Mouse (Mus musculus): ENCODE data around the gene Mfn2.
A peak's percentile ranks its signal among the peaks of the same experiment; 100 is the strongest.
"Not testable (repeated sequence)": the region's sequence is repeated elsewhere in the genome, so short reads cannot be mapped to it uniquely, and the experiment has no call there.

Mfn2 gene

DNA sequence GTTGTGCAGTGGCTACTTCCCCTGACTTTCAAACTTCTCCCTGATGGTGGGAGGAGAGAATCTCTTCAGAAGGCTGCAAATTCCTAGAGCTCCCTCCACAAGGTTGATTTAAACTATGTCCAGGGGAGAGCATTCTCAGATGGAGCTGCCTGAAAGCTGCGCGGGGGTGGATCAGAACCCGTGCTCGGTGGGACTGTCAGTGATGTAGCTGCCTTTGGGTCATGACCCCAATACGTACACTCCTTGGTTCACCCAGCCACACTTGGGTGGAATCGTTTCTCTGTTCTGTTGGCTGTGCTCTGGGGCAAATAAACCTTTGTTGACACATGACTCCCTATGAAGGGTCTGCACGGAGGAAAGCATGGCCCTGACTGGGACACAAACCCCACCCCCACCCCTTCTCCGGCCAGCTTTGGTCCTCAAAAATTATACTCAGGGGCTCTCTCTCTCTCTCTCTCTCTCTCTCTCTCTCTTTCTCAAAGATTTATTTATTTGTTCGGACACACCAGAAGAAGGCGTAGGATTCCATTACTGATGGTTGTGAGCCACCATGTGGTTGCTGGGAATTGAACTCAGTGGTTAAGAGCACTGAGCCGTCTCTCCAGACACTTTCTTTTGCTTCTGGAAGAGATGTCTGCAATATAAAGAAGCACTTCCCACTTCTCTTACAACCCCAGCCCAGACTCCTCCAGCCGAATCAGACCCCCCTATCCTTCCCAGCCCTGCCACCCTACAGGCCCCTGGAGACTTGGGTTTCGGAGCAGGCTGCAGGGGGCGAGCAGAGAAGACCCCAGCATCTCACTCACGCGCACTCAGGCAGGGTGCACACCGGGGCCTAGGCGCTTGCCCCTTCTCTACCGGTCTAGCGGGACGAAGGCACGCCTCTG, 36.7 kb downstream of the Mfn2 start:
- no peak for DNase-seq

DNA sequence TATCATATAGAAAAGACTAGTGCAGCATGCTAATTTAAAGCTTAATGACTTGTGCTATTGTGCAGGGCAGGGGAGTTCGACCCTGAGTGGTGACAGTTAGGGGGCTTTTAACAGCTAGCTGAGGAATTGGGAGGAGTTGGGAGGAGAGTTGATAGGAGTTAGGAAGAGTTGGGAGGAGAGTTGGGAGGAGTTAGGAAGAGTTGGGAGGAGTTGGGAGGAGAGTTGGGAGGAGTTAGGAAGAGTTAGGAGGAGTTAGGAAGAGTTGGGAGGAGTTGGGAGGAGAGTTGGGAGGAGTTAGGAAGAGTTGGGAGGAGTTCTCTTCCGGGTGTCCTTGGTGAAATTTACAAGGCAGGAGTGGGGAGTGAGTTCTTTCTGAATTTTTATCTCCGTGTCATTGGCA, 37.7 kb downstream of the Mfn2 start:
- DNase-seq = not testable (repeated sequence)

DNA sequence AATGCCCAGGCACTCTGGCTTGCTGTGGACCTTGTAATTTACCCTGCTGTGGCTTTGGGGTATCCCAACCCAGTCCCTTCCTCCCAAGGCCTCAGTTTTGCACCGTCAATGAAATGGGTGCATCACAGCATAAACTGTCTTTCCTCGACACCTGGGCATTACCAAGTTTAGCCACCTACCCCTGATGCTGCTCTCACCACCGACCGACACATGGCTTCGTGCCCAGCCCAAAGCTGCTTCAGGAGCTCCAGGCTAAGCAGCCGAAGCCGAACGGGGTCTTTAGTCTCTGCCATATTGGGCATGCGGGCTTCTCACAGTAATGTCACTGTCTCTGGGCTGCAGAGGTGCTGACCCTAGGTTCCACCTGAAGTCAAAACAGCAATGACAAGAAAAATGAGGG, 38.4 kb downstream of the Mfn2 start:
- no peak for DNase-seq

DNA sequence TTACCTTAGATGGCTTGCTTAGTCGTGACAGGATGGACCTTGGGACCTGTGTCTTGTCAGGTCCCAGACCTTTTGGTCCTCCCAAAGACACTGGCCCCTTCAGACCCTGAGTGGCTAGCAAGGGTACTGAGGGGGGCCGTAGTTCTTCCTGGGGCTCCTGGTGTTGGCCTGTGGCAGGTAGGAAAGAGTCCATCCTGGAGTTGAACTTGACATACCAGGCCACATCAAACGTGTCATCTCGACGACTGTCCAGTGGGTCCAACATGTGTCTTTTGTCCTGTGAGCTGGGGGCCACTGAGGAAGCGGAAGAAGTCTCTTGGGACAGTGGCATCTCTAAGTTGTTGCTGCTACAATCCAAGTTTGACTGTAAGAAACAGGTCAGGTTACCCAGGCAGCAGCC, 38.9 kb downstream of the Mfn2 start:
- DNase-seq = no peak

DNA sequence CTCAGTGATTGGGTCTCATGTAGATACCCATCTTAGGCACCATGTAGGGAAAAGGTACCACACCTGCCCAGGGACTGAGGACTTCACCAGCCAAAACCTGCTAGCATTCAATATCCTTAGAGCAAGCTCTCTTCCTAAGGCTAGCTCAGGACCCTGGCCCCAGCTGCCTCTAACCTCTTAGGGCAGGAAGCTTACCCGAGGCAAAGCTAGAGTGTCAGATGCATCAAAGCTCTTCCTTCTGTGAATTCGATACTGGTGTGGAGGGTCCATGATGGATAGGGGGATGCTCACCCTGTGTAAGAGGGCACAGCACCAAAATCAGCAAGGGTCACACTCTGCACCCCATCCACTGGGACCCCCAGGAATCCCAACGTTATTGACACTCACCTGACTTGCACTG, 42.5 kb downstream of the Mfn2 start:
- DNase-seq = no peak

DNA sequence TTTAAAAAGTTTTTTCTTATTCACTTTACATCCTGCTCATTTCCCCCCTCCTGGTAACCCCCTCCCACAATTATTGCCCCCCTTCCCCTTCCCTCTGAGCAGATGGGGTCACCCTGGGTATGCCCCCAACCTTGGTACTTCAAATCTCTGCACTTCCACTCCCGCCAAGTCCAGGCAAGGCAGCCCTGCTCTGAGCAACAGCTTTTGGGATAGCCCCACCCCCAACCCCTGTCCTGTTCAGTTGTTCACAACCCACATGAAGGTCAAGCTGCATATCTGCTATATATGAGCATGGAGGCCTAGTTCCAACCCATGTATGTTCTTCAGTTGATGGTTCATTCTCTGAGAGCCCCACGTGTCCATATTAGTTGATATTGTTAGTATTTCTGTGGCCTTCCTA, 53.7 kb downstream of the Mfn2 start:
- no peak for DNase-seq

DNA sequence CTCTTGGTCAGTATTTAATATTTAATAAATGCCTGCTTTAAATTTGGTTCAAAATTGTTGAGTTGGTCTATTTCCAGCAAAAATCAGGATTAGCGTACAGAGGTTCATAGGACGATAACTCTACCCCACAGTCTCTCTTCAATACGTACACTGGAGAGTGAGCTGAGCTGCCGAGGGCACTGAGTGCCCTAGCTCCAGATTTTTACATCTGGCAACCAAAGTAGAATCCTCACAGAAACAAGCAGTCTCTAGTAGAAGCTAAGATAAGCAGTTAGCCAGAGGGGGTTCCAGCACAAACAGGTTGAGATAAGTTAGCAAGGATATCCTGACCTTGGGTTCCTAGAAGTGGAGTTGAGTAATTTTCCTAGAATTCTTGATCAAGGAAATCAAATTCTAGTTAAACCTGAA, 55.9 kb downstream of the Mfn2 start:
- no peak for DNase-seq

DNA sequence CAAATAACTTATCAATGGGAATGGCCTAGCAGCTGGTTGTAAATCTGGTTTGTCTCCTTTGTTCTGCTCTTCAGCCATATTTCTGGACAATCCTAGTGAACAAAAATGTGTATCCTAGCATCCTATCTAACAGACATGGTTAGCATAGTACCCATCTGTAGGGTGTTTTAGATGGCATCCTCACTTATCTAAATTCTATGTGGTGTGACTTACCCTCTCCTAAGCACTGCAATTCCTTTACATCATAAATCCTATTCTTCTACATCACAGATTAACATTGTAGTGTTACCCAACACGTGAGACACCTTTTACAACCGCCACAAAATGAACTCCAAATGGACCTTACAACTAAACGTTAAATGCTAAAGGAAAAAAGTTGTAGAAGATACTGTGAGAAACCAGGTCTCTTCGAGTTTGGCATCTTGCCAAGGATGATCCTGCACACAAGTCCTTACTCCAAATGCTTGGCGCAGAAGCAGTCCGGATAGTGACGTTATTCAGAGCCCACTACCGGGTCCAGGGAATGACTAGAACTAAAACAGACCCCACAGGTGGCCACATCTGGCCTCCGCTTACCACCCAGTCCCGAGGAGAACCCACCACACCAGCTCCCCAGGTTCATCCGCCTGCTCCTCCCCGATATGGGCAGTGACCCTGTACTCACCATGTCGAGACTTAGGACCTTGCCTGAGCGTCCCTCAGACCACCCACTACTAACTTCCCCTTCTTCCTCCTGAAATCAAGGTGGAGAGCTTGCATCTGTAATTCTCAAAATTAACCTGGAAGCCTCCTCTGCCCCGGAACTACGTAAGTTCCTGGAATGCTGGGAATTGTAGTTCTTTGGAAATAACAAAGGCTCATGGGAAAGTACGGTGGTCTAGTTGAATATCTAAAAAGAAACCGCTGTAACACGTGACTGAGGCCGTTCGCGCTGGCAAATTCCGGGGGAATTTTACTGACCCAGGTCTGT, 56.6 kb downstream of the Mfn2 start, which contains the start of gene Zfp933:
Gene Zfp933 (minus strand): TSS at position 753 of the 970 bp plus-strand sequence.
- DNase-seq = peak; percentile 48 to 75

DNA sequence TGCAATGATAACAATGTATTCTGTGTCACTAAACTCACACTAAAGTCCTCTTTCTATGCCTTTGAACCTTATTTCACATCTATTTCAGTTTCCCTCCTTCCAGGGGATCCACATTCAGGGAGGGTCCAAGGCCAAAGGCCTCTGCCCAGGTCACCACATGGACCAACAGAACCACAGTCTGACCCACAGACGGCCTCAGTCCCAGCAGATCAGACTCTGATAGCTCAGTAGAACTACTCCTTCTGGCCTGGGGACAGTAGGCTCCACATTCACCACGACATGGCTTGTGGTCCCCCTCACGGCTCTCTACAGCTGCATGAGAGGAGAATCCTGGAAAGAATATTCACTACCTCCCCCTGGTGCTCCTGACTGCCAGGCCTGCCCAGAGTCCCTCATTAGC, 61.6 kb downstream of the Mfn2 start:
- no peak for DNase-seq

DNA sequence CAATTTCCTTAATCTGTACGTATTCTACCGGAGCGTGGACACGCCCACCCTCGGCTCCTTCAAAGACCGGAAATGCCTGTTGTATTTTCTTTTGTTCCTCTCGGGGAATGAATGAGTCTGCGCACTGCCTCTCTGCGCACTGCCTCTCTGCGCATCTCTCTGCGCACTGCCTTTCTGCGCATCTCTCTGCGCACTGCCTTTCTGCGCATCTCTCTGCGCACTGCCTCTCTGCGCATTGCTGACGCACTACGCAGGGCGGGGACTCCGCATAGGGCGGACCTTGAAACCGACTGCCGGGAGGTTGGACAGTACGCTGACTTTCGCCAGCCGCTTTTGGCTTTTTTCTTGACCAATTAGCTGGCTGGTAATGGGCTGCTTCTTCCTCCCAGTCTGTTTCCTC, 65.2 kb downstream of the Mfn2 start:
- DNase-seq = peak in 1 of 2 experiments; percentile 34

DNA sequence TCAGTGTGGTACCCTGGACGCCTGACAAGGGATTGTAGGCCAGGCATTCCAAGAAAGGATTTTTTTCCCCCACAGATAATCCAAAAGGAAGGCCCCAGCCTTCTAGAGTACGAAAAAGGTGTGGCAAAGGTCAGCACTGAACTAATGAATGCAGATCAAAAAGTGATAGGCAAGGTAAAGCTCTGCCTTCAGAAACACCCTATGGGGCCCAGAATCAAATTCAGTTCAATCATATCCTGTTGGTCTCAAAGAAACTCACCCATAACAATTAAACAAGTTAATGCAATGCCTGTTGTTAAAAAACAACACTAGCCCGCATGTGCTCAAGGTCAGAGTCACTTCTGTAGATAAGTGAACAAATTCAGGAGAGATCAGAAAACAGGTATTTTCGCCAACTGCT, 80.1 kb downstream of the Mfn2 start:
- DNase-seq = no peak

All from cerebellum, postnatal 36 days (tissue).